Mouse (Mus musculus) MEL (cell line): ENCODE measurements around the gene Dydc1. TPM values are rescaled to one million over a fixed set of nuclear protein-coding genes. Genes with fewer than 3 reads are reported as not detected.

Source experiments
- DNase-seq: peaks from one replicate; pipeline ENCODE4 v3.0.0; 2011; ENCODE audit warnings: low read depth, low spot score
- H3K27ac ChIP-seq: 2 replicates; pipeline ENCODE4 v1.5.1; 2012; ENCODE audit warnings: low read depth, mild to moderate bottlenecking, control low read depth, low read length, moderate library complexity; ENCODE audit not compliant: control insufficient read depth
- H3K27me3 ChIP-seq, 2 experiments: fragments of 150-350 bp in 1 of 2; sonication (generic) in 1 of 2; 2 replicates each; pipeline ENCODE4 v1.6.1; 2012; ENCODE audit warnings: low read length in 2 of 2, mild to moderate bottlenecking in 2 of 2, improper control_type of control experiment in 1 of 2, moderate library complexity in 1 of 2; ENCODE audit not compliant: insufficient read depth in 2 of 2, control insufficient read depth in 1 of 2
- H3K36me3 ChIP-seq, 2 experiments: 2 replicates each; pipeline ENCODE4 v1.6.1; 2012 to 2014; ENCODE audit warnings: low read length in 2 of 2, improper control_type of control experiment in 1 of 2, inconsistent platforms in 1 of 2, mild to moderate bottlenecking in 1 of 2; ENCODE audit not compliant: insufficient read depth in 2 of 2, control insufficient read depth in 1 of 2
- H3K4me1 ChIP-seq, 2 experiments: fragments of 150-350 bp in 1 of 2; sonication (generic) in 1 of 2; 2 replicates each; pipeline ENCODE4 v1.6.1; 2012; ENCODE audit warnings: low read length in 2 of 2, improper control_type of control experiment in 1 of 2, mild to moderate bottlenecking in 1 of 2; ENCODE audit not compliant: insufficient read depth in 2 of 2, control insufficient read depth in 1 of 2
- H3K4me3 ChIP-seq, 2 experiments: fragments of 150-350 bp in 1 of 2; sonication (generic) in 1 of 2; 2 replicates each; pipeline ENCODE4 v1.5.1; 2012; ENCODE audit warnings: low read depth in 2 of 2, low read length in 2 of 2, mild to moderate bottlenecking in 2 of 2, moderate library complexity in 2 of 2, control low read depth in 1 of 2, improper control_type of control experiment in 1 of 2; ENCODE audit not compliant: control insufficient read depth in 1 of 2, insufficient read depth in 1 of 2
- H3K79me2 ChIP-seq: 2 replicates; pipeline ENCODE4 v1.6.1; 2012; ENCODE audit warnings: mild to moderate bottlenecking, low read length, moderate library complexity; ENCODE audit not compliant: control insufficient read depth, poor library complexity, insufficient read depth
- H3K9ac ChIP-seq: 2 replicates; pipeline ENCODE4 v1.6.1; 2012; ENCODE audit warnings: low read depth, mild to moderate bottlenecking, control low read depth, low read length, moderate library complexity; ENCODE audit not compliant: control insufficient read depth, poor library complexity, severe bottlenecking
- H3K9me3 ChIP-seq: fragments of 150-350 bp; sonication (generic); replicated peaks from 2 replicates; pipeline ENCODE4 v1.6.1; 2012; ENCODE audit warnings: mild to moderate bottlenecking, low read length, improper control_type of control experiment, moderate library complexity; ENCODE audit not compliant: insufficient read depth
- BHLHE40 ChIP-seq: IDR thresholded peaks from 2 replicates; pipeline ENCODE4 v1.6.1; 2012; ENCODE audit warnings: low read depth, mild to moderate bottlenecking, inconsistent platforms, low read length, improper control_type of control experiment, borderline replicate concordance
- CHD1 ChIP-seq: IDR thresholded peaks from 2 replicates; pipeline ENCODE4 v1.6.1; 2012; ENCODE audit warnings: low read depth, mild to moderate bottlenecking, inconsistent platforms, low read length, improper control_type of control experiment
- CTCF ChIP-seq, 3 experiments: IDR thresholded peaks in 2 of 3; conservative IDR thresholded peaks in 1 of 3; 2 replicates each; pipeline ENCODE4 v1.5.1; 2011 to 2012; ENCODE audit warnings: low read length in 3 of 3, low read depth in 2 of 3, mild to moderate bottlenecking in 2 of 3, improper control_type of control experiment in 1 of 3, inconsistent platforms in 1 of 3, mixed read lengths in 1 of 3, moderate library complexity in 1 of 3; ENCODE audit not compliant: control insufficient read depth in 1 of 3, insufficient read depth in 1 of 3, poor library complexity in 1 of 3, severe bottlenecking in 1 of 3
- EP300 ChIP-seq, 2 experiments: IDR thresholded peaks; 2 replicates each; pipeline ENCODE4 v1.6.1; 2011; ENCODE audit warnings: improper control_type of control experiment in 2 of 2, low read length in 2 of 2, low read depth in 1 of 2, mild to moderate bottlenecking in 1 of 2
- ETS1 ChIP-seq: IDR thresholded peaks from 2 replicates; pipeline ENCODE4 v1.6.1; 2012; ENCODE audit warnings: low read depth, mild to moderate bottlenecking, inconsistent platforms, low read length, improper control_type of control experiment, moderate library complexity
- GABPA ChIP-seq: IDR thresholded peaks from 2 replicates; pipeline ENCODE4 v1.6.1; 2012; ENCODE audit warnings: low read depth, mild to moderate bottlenecking, inconsistent platforms, low read length, improper control_type of control experiment, moderate library complexity
- KAT2A ChIP-seq: conservative IDR thresholded peaks from 2 replicates; pipeline ENCODE4 v1.6.1; 2012; ENCODE audit warnings: low read depth, low read length, improper control_type of control experiment, inconsistent platforms
- MAZ ChIP-seq: IDR thresholded peaks from 2 replicates; pipeline ENCODE4 v1.6.1; 2012; ENCODE audit warnings: low read depth, mild to moderate bottlenecking, inconsistent platforms, low read length, improper control_type of control experiment
- MYC ChIP-seq: IDR thresholded peaks from 2 replicates; pipeline ENCODE4 v1.6.1; 2011; ENCODE audit warnings: low read depth, mild to moderate bottlenecking, low read length, improper control_type of control experiment, moderate library complexity
- NELFE ChIP-seq: IDR thresholded peaks from 2 replicates; pipeline ENCODE4 v1.6.1; 2011; ENCODE audit warnings: low read depth, low read length, improper control_type of control experiment
- POLR2AphosphoS2 ChIP-seq: IDR thresholded peaks from 2 replicates; pipeline ENCODE4 v1.6.1; 2011; ENCODE audit warnings: low read length, improper control_type of control experiment
- RAD21 ChIP-seq: IDR thresholded peaks from 2 replicates; pipeline ENCODE4 v1.6.1; 2011; ENCODE audit warnings: mild to moderate bottlenecking, low read depth, low read length, improper control_type of control experiment
- RCOR1 ChIP-seq: IDR thresholded peaks from 2 replicates; pipeline ENCODE4 v1.6.1; 2012; ENCODE audit warnings: low read depth, mild to moderate bottlenecking, inconsistent platforms, low read length, improper control_type of control experiment
- SIN3A ChIP-seq: IDR thresholded peaks from 2 replicates; pipeline ENCODE4 v1.6.1; 2012; ENCODE audit warnings: low read length, improper control_type of control experiment, inconsistent platforms
- SMC3 ChIP-seq: IDR thresholded peaks from 2 replicates; pipeline ENCODE4 v1.6.1; 2011; ENCODE audit warnings: low read depth, low read length, improper control_type of control experiment
- TBP ChIP-seq: IDR thresholded peaks from 2 replicates; pipeline ENCODE4 v1.8.0; 2011; ENCODE audit warnings: low read depth, low read length, improper control_type of control experiment
- USF1 ChIP-seq: IDR thresholded peaks from 2 replicates; pipeline ENCODE4 v1.6.1; 2014; ENCODE audit warnings: low read depth, mild to moderate bottlenecking, inconsistent platforms, low read length, improper control_type of control experiment, moderate library complexity
- ZKSCAN1 ChIP-seq: IDR thresholded peaks from 2 replicates; pipeline ENCODE4 v1.6.1; 2012; ENCODE audit warnings: low read depth, mild to moderate bottlenecking, inconsistent platforms, low read length, improper control_type of control experiment, moderate library complexity
- polyA plus RNA-seq, 2 experiments: library from polyadenylated mRNA; stranded (reverse) in 1 of 2; unstranded in 1 of 2; fragments of >175 nt in 1 of 2; fragments of >200 nt in 1 of 2; gene quantifications; 2 replicates each; pipeline versions ENCODE4 v1.2.1 to v1.2.4; 2012; ENCODE audit warnings: low replicate concordance in 2 of 2, low read depth in 1 of 2; ENCODE audit not compliant: insufficient read length in 2 of 2, insufficient read depth in 1 of 2, missing spikeins in 1 of 2
- total RNA-seq: library from RNA; depleted of rRNA; stranded (reverse); fragments of 300-350 nt; gene quantifications from 2 replicates; pipeline ENCODE4 v1.2.3, GENCODE M21; 2012

The Dydc1 gene
- total and polyA plus RNA-seq, 3 experiments: not detected

DNA sequence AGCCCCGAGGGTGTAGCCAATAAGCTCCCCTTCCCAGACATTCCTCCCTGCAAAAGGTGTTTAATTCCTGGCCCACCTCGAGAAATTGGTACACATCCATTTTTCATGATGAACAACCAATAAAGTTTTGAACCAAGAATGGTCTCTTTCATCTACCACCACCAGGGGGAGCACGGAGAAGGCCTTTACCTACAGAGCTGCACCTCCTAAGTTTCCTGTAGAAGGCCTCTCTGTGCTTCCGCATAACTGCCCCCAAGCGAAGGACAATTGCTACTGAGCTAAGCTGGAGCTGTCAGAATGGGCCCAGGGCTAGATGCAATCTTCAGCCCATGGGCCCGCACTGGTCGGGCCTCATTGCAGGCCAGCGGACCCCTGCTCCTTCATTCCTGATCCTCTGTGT, 18.1 kb downstream of the Dydc1 start:
- no peak overlapping the region for H3K9ac ChIP-seq
- no peaks in the 10 kb centered on the region for H3K27me3 ChIP-seq
- H3K36me3 ChIP-seq: no peaks in the 10 kb centered on the region
- H3K4me1 ChIP-seq: no peaks in the 10 kb centered on the region
- peak; percentile 65 for DNase-seq
- no peaks in the 10 kb centered on the region for H3K79me2 ChIP-seq
- H3K27ac ChIP-seq: no peak overlapping the region
- H3K9me3 ChIP-seq: no peaks in the 10 kb centered on the region
- H3K4me3 ChIP-seq: no peak overlapping the region
- peak; percentile 54 to 67 (median 62) for TF ChIP-seq CTCF (IDR thresholded peaks at IDR 0.05 in 2 of 3, conservative IDR thresholded peaks at IDR 0.05 in 1 of 3; ENCODE audit: control insufficient read depth in 1 of 3, insufficient read depth in 1 of 3, low read depth in 2 of 3, low read length in 3 of 3, poor library complexity in 1 of 3, severe bottlenecking in 1 of 3)
- peak; percentile 43 for TF ChIP-seq SMC3
- no peak for TF ChIP-seq SIN3A
- TF ChIP-seq USF1: no peak
- TF ChIP-seq, all 39 proteins: peak for 2

DNA sequence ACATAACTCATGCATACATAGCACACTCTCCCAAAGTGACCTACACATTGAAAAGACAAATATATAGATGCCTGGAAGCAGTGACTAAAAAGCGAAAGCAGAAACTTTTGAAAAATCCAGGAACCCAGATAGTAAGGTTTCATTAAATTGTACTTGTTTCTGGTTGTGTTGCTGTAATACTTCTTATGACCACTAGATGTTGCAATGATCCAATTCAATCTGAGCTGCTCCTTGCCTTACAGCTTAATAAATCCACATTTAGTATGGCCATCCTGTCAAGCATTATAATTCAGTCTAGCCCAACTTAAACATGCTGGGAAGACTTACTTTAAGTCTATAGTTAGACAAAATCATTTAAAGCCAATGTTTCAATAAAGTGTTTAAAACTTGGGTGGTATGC, 21.4 kb downstream of the Dydc1 start:
- Histone ChIP-seq H3K4me3 (no peak overlapping the region), H3K27me3 (no peaks in the 10 kb centered on the region), H3K4me1 (no peaks in the 10 kb centered on the region), H3K9ac (no peak overlapping the region), H3K27ac (no peak overlapping the region), H3K36me3 (no peaks in the 10 kb centered on the region), H3K9me3 (no peaks in the 10 kb centered on the region), H3K79me2 (no peaks in the 10 kb centered on the region)
- TF ChIP-seq MAZ (no peak), POLR2AphosphoS2 (no peak), NELFE (no peak), CTCF (IDR thresholded peaks at IDR 0.05 in 2 of 3, conservative IDR thresholded peaks at IDR 0.05 in 1 of 3; ENCODE audit: control insufficient read depth in 1 of 3, insufficient read depth in 1 of 3, low read depth in 2 of 3, low read length in 3 of 3, poor library complexity in 1 of 3, severe bottlenecking in 1 of 3) (peak in 2 of 3 experiments; percentile 68 to 78; a peak in 4 of 6 replicates), EP300 (IDR thresholded peaks at IDR 0.05; ENCODE audit: low read depth in 1 of 2, low read length in 2 of 2) (no peak), MYC (no peak), ZKSCAN1 (no peak), GABPA (no peak), SMC3 (peak; percentile 49), TBP (no peak), RAD21 (peak; percentile 63), BHLHE40 (no peak), CHD1 (no peak), SIN3A (no peak)
- peak; percentile 45 for DNase-seq

DNA sequence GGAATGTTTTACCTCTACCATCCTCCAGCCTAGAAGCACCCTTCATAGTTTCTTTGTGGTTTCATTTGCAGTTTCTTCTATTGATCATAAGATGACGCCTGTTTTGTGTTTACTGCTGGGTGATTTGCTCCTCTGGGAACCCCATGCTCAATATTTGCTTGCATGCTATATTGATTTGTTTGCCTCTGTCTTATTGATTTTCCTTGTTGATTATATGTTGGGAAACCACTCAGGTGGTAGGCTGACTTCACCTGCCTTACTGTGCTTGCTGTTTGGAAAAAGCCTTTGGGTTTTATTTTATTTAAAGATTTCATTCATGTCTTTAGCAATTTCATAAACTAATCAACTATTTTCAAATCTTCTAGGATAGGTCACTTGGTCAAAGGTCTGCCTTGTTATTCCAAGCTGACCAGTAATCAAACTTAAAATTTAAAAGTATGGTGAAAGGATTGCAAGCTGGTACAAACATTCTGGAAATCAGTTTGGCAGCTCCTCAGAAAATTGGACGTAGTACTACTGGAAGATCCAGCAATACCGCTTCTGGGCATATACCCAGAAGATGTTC, 23.7 kb downstream of the Dydc1 start:
- no peaks in the 10 kb centered on the region for H3K4me1 ChIP-seq
- no peak overlapping the region for H3K9ac ChIP-seq
- H3K9me3 ChIP-seq: no peaks in the 10 kb centered on the region
- no peaks in the 10 kb centered on the region for H3K36me3 ChIP-seq
- TF ChIP-seq MAZ: no peak
- no peak for TF ChIP-seq MYC
- no peak for TF ChIP-seq RCOR1
- no peak for TF ChIP-seq BHLHE40
- no peak for TF ChIP-seq ETS1
- TF ChIP-seq KAT2A: no peak
- TF ChIP-seq SIN3A: no peak
- no peaks in the 10 kb centered on the region for H3K79me2 ChIP-seq
- no peak for DNase-seq
- no peak overlapping the region for H3K4me3 ChIP-seq
- no peaks in the 10 kb centered on the region for H3K27me3 ChIP-seq
- no peak overlapping the region for H3K27ac ChIP-seq
